Mouse (Mus musculus) spleen, adult 12 weeks (tissue): ENCODE results near the gene Upk3a.

Experiments used
- DNase-seq: peaks from one replicate; pipeline ENCODE4 v3.0.0; 2022; ENCODE audit warnings: low spot score

The Upk3a gene

DNA sequence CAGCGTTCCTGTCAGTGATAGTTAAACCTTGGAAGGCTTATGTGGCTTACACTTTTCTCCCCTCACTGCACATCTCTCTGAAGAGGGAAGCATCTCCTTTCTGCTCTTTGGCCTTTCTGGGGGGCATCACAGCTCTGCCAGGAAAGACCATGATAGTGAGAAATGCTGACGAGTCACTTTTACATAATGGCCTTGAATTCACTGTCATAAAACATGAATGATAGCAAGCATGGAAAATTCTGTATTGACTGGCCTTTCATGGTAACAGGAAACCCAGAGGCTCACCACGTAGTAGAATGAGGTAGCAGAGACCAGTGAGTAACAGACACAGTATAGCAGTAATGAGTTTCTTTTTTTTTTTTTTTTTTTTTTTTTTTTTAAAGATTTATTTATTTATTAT is 37.2 kb downstream of the Upk3a start:
- no peak for DNase-seq

GRCm38 (mm10) chr15:85055186-85055585 is 38.2 kb downstream of the Upk3a start:
- DNase-seq = no peak

- DNase-seq = no peak
These were observed 46.5 kb downstream of the Upk3a start for GRCm38 (mm10) chr15:85063421-85063820.

DNA sequence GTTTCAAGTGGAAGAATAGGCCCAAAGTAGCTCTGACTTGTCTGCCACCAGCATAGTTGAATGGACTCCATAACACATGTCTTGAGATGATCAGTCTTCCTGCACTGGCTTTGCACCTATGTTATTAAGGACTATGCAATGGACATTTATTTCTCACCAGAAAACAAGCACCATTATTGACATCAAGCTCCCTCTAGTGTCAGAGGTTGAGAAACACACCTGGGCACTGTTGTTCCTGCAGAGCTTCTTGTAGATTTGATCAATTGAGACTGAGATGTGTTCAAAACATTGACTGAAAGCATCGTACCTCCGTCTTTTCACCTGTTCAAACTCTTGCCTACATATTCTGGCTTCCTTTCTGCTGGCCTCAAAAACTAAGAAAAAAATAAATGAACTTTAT is 53.6 kb downstream of the Upk3a start:
- no peak for DNase-seq
